Mouse (Mus musculus): ENCODE measurements around the gene Cdc42ep2. TPM values are rescaled to one million over a fixed set of nuclear protein-coding genes. Genes with fewer than 3 reads are reported as not detected.
"Not testable (repeated sequence)": the region's sequence is repeated elsewhere in the genome, so short reads cannot be mapped to it uniquely, and the experiment has no call there.

The Cdc42ep2 gene
- polyA plus RNA-seq, 1 experiment from 2014 or later, result 5.1 TPM

- no peak overlapping the region for H3K27ac ChIP-seq (ENCODE audit: low read depth, low read length)
- no peak overlapping the region for H3K9ac ChIP-seq (ENCODE audit: low read depth, low read length)
- WGBS, result 92% methylated on average over 12 of the region's 12 CpGs
- H3K4me3 ChIP-seq (ENCODE audit: low read depth, low read length), result no peak overlapping the region
- no peak overlapping the region for H3K4me2 ChIP-seq
- no peak for DNase-seq (ENCODE audit: low spot score)
- peaks cover 12% of the 10 kb centered on the region for H3K4me1 ChIP-seq (replicated peaks; ENCODE audit: control insufficient read depth, insufficient read depth, low read length)
- ATAC-seq (replicated peaks; ENCODE audit: low FRiP score), result no peak
- peaks cover 12% of the 10 kb centered on the region for H3K36me3 ChIP-seq (ENCODE audit: control insufficient read depth, insufficient read depth, low read length)
- H3K9me3 ChIP-seq (ENCODE audit: control insufficient read depth, low read length), result no peaks in the 10 kb centered on the region
- H3K27me3 ChIP-seq (replicated peaks; ENCODE audit: control insufficient read depth, insufficient read depth, low read length), result no peaks in the 10 kb centered on the region
These were observed 32.9 kb downstream of the Cdc42ep2 start for GRCm38 (mm10) chr19:5891521-5892258.

- Histone ChIP-seq H3K4me2 (no peak overlapping the region), H3K36me3 (ENCODE audit: control insufficient read depth, insufficient read depth, low read length) (0 out of 2 replicates have a peak, but pooled peaks cover 3% of the 10 kb centered on the region), H3K4me3 (ENCODE audit: low read depth, low read length) (no peak overlapping the region), H3K27ac (ENCODE audit: low read depth, low read length) (no peak overlapping the region; the same call in 1 of the 2 replicates), H3K27me3 (replicated peaks; ENCODE audit: control insufficient read depth, insufficient read depth, low read length) (no peaks in the 10 kb centered on the region), H3K9me3 (ENCODE audit: control insufficient read depth, low read length) (no peaks in the 10 kb centered on the region), H3K4me1 (replicated peaks; ENCODE audit: control insufficient read depth, insufficient read depth, low read length) (peaks cover 19% of the 10 kb centered on the region), H3K9ac (ENCODE audit: low read depth, low read length) (no peak overlapping the region)
- no peak for ATAC-seq (replicated peaks; ENCODE audit: low FRiP score)
- WGBS, result 55% methylated on average over 4 of the region's 4 CpGs
- no peak for DNase-seq (ENCODE audit: low spot score)
These were observed 35.4 kb downstream of the Cdc42ep2 start for GRCm38 (mm10) chr19:5889211-5889610.

- Histone ChIP-seq H3K27me3 (replicated peaks; ENCODE audit: control insufficient read depth, insufficient read depth, low read length) (no peaks in the 10 kb centered on the region), H3K4me3 (ENCODE audit: low read depth, low read length) (no peak overlapping the region), H3K36me3 (ENCODE audit: control insufficient read depth, insufficient read depth, low read length) (no peaks in the 10 kb centered on the region), H3K9ac (ENCODE audit: low read depth, low read length) (no peak overlapping the region), H3K27ac (ENCODE audit: low read depth, low read length) (no peak overlapping the region), H3K4me2 (no peak overlapping the region), H3K4me1 (replicated peaks; ENCODE audit: control insufficient read depth, insufficient read depth, low read length) (peaks cover 22% of the 10 kb centered on the region), H3K9me3 (ENCODE audit: control insufficient read depth, low read length) (no peaks in the 10 kb centered on the region)
- WGBS, result 59% methylated on average over 3 of the region's 3 CpGs
- DNase-seq (ENCODE audit: low spot score) (no peak), ATAC-seq (replicated peaks; ENCODE audit: low FRiP score) (no peak)
These were observed 37.3 kb downstream of the Cdc42ep2 start for GRCm38 (mm10) chr19:5887234-5887815.

GRCm38 (mm10) chr19:5885838-5886237 is 38.8 kb downstream of the Cdc42ep2 start:
- WGBS, result 65% methylated on average over 4 of the region's 4 CpGs
- Histone ChIP-seq H3K36me3 (ENCODE audit: control insufficient read depth, insufficient read depth, low read length) (no peaks in the 10 kb centered on the region), H3K4me2 (no peak overlapping the region), H3K27ac (ENCODE audit: low read depth, low read length) (no peak overlapping the region), H3K9ac (ENCODE audit: low read depth, low read length) (no peak overlapping the region), H3K27me3 (replicated peaks; ENCODE audit: control insufficient read depth, insufficient read depth, low read length) (no peaks in the 10 kb centered on the region), H3K9me3 (ENCODE audit: control insufficient read depth, low read length) (no peaks in the 10 kb centered on the region), H3K4me1 (replicated peaks; ENCODE audit: control insufficient read depth, insufficient read depth, low read length) (peaks cover 22% of the 10 kb centered on the region), H3K4me3 (ENCODE audit: low read depth, low read length) (no peak overlapping the region)
- ATAC-seq (replicated peaks; ENCODE audit: low FRiP score) (no peak), DNase-seq (ENCODE audit: low spot score) (no peak)

GRCm38 (mm10) chr19:5883935-5884334 is 40.7 kb downstream of the Cdc42ep2 start:
- H3K4me3 ChIP-seq (ENCODE audit: low read depth, low read length), result no peak overlapping the region
- H3K9ac ChIP-seq (ENCODE audit: low read depth, low read length), result peak overlapping the region; percentile 30
- no peaks in the 10 kb centered on the region for H3K9me3 ChIP-seq (ENCODE audit: control insufficient read depth, low read length)
- no peaks in the 10 kb centered on the region for H3K27me3 ChIP-seq (replicated peaks; ENCODE audit: control insufficient read depth, insufficient read depth, low read length)
- H3K36me3 ChIP-seq (ENCODE audit: control insufficient read depth, insufficient read depth, low read length), result no peaks in the 10 kb centered on the region
- 16% methylated on average over 1 of the region's 1 CpGs for WGBS
- H3K4me2 ChIP-seq, result peak overlapping the region; percentile 33
- ATAC-seq (replicated peaks; ENCODE audit: low FRiP score), result peak; percentile 97
- DNase-seq (ENCODE audit: low spot score), result no peak
- peaks cover 26% of the 10 kb centered on the region for H3K4me1 ChIP-seq (replicated peaks; ENCODE audit: control insufficient read depth, insufficient read depth, low read length)
- peak overlapping the region; percentile 79 for H3K27ac ChIP-seq (ENCODE audit: low read depth, low read length)

- peaks cover 26% of the 10 kb centered on the region for H3K4me1 ChIP-seq (replicated peaks; ENCODE audit: control insufficient read depth, insufficient read depth, low read length)
- H3K9ac ChIP-seq (ENCODE audit: low read depth, low read length); H3K27me3 ChIP-seq (replicated peaks; ENCODE audit: control insufficient read depth, insufficient read depth, low read length); H3K27ac ChIP-seq (ENCODE audit: low read depth, low read length); H3K36me3 ChIP-seq (ENCODE audit: control insufficient read depth, insufficient read depth, low read length); H3K4me3 ChIP-seq (ENCODE audit: low read depth, low read length); H3K4me2 ChIP-seq; DNase-seq (ENCODE audit: low spot score); H3K9me3 ChIP-seq (ENCODE audit: control insufficient read depth, low read length); ATAC-seq (replicated peaks; ENCODE audit: low FRiP score): not testable (repeated sequence)
- WGBS, result 56% methylated on average over 5 of the region's 5 CpGs
These were observed 42.5 kb downstream of the Cdc42ep2 start for GRCm38 (mm10) chr19:5882079-5882478.

- no peak overlapping the region for H3K27ac ChIP-seq (ENCODE audit: low read depth, low read length)
- H3K36me3 ChIP-seq (ENCODE audit: control insufficient read depth, insufficient read depth, low read length), result no peaks in the 10 kb centered on the region
- no peak overlapping the region for H3K4me2 ChIP-seq
- no peaks in the 10 kb centered on the region for H3K9me3 ChIP-seq (ENCODE audit: control insufficient read depth, low read length)
- no peak overlapping the region for H3K9ac ChIP-seq (ENCODE audit: low read depth, low read length)
- no peak overlapping the region for H3K4me3 ChIP-seq (ENCODE audit: low read depth, low read length)
- peaks cover 26% of the 10 kb centered on the region for H3K4me1 ChIP-seq (replicated peaks; ENCODE audit: control insufficient read depth, insufficient read depth, low read length)
- no peaks in the 10 kb centered on the region for H3K27me3 ChIP-seq (replicated peaks; ENCODE audit: control insufficient read depth, insufficient read depth, low read length)
- 88% methylated on average over 6 of the region's 6 CpGs for WGBS
- no peak for DNase-seq (ENCODE audit: low spot score)
- ATAC-seq (replicated peaks; ENCODE audit: low FRiP score), result no peak
These were observed 43.5 kb downstream of the Cdc42ep2 start for GRCm38 (mm10) chr19:5881155-5881554.

GRCm38 (mm10) chr19:5879735-5880134 is 44.9 kb downstream of the Cdc42ep2 start:
- Histone ChIP-seq H3K27me3 (replicated peaks; ENCODE audit: control insufficient read depth, insufficient read depth, low read length) (no peaks in the 10 kb centered on the region), H3K27ac (ENCODE audit: low read depth, low read length) (no peak overlapping the region), H3K4me3 (ENCODE audit: low read depth, low read length) (no peak overlapping the region), H3K9me3 (ENCODE audit: control insufficient read depth, low read length) (no peaks in the 10 kb centered on the region), H3K36me3 (ENCODE audit: control insufficient read depth, insufficient read depth, low read length) (no peaks in the 10 kb centered on the region), H3K4me1 (replicated peaks; ENCODE audit: control insufficient read depth, insufficient read depth, low read length) (peaks cover 27% of the 10 kb centered on the region), H3K9ac (ENCODE audit: low read depth, low read length) (no peak overlapping the region), H3K4me2 (no peak overlapping the region)
- 88% methylated on average over 7 of the region's 7 CpGs for WGBS
- no peak for ATAC-seq (replicated peaks; ENCODE audit: low FRiP score)
- no peak for DNase-seq (ENCODE audit: low spot score)

- 67% methylated on average over 3 of the region's 3 CpGs for WGBS
- Histone ChIP-seq H3K4me3 (ENCODE audit: low read depth, low read length) (peak overlapping the region; percentile 23), H3K4me1 (replicated peaks; ENCODE audit: control insufficient read depth, insufficient read depth, low read length) (peaks cover 25% of the 10 kb centered on the region), H3K9ac (ENCODE audit: low read depth, low read length) (0 out of 2 replicates have a peak overlapping the region, but pooled peaks have one; percentile 7), H3K27ac (ENCODE audit: low read depth, low read length) (no peak overlapping the region), H3K9me3 (ENCODE audit: control insufficient read depth, low read length) (no peaks in the 10 kb centered on the region), H3K27me3 (replicated peaks; ENCODE audit: control insufficient read depth, insufficient read depth, low read length) (no peaks in the 10 kb centered on the region), H3K4me2 (peak overlapping the region; percentile 39), H3K36me3 (ENCODE audit: control insufficient read depth, insufficient read depth, low read length) (no peaks in the 10 kb centered on the region)
- ATAC-seq (replicated peaks; ENCODE audit: low FRiP score), result no peak
- DNase-seq (ENCODE audit: low spot score), result no peak
These were observed 45.7 kb downstream of the Cdc42ep2 start for GRCm38 (mm10) chr19:5878916-5879315.

All from liver, embryonic 11.5 days (tissue).